Mouse (Mus musculus) megakaryocyte, embryonic 14.5 days (primary cell): ENCODE measurements around the gene Nfe2l1.

Experiments
- FLI1 ChIP-seq: IDR thresholded peaks from 2 replicates; pipeline ENCODE4 v1.6.1; 2012; ENCODE audit warnings: low read length, inconsistent platforms, mixed read lengths
- GATA1 ChIP-seq: IDR thresholded peaks from 3 replicates; pipeline ENCODE4 v1.6.1; 2012; ENCODE audit warnings: mixed read lengths, low read length, inconsistent platforms, borderline replicate concordance

GRCm38 (mm10) chr11:96768240-96768639 is 61.5 kb downstream of the Nfe2l1 start:
- TF ChIP-seq GATA1: no peak
- no peak for TF ChIP-seq FLI1
